Mouse (Mus musculus): Measurements from ENCODE around the gene Diaph3.

DNA sequence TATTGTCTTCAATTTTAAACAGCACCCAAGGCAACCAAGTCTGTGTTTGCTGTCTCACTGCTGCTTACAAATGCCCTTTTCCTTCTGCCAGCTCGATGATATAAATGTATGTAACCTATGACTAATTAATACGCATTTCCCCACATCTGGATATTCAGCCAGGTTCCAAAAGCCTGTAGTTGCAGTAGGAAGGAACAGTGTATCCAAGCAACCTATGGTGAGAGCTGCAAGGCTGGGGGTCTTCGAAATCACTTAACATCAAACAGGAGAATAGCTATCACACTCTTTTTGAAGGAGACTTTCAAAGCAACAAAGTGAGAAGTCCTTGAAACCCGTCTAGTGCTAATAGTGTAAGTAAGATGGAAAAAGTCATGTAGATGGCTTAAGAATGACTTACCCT lies 391.6 kb downstream of the Diaph3 start:
- TF ChIP-seq EP300 (IDR thresholded peaks at IDR 0.05; ENCODE audit: low read length) (no peak), ZNF384 (IDR thresholded peaks at IDR 0.05; ENCODE audit: low read depth, low read length) (no peak), CTCF (conservative IDR thresholded peaks at IDR 0.05 in 1 of 2, IDR thresholded peaks at IDR 0.05 in 1 of 2; ENCODE audit: low read depth in 2 of 2, low read length in 2 of 2) (no peak), USF1 (IDR thresholded peaks at IDR 0.05; ENCODE audit: low read depth, low read length) (no peak), RAD21 (IDR thresholded peaks at IDR 0.05; ENCODE audit: low read depth, low read length) (no peak), SIN3A (IDR thresholded peaks at IDR 0.05; ENCODE audit: low read length) (no peak)
